Mouse (Mus musculus) megakaryocyte, embryonic 14.5 days (primary cell): ENCODE measurements around the gene Spg21. TPM values are rescaled to one million over a fixed set of nuclear protein-coding genes. Genes with fewer than 3 reads are reported as not detected.

Experiments used
- H3K27me3 ChIP-seq: replicated peaks from 2 replicates; pipeline ENCODE3; 2012; ENCODE audit warnings: inconsistent platforms
- H3K36me3 ChIP-seq: replicated peaks from 2 replicates; pipeline ENCODE3; 2012; ENCODE audit warnings: low read length, inconsistent platforms, mixed read lengths
- H3K4me1 ChIP-seq: 2 replicates; pipeline ENCODE4 v1.6.1; 2012; ENCODE audit warnings: inconsistent platforms
- H3K4me3 ChIP-seq: replicated peaks from 2 replicates; pipeline ENCODE3; 2012; ENCODE audit warnings: moderate library complexity, mild to moderate bottlenecking, inconsistent platforms
- H3K9me3 ChIP-seq: 2 replicates; pipeline ENCODE4 v1.6.1; 2012; ENCODE audit warnings: inconsistent platforms
- FLI1 ChIP-seq: IDR thresholded peaks from 2 replicates; pipeline ENCODE4 v1.6.1; 2012; ENCODE audit warnings: low read length, inconsistent platforms, mixed read lengths
- GATA1 ChIP-seq: IDR thresholded peaks from 3 replicates; pipeline ENCODE4 v1.6.1; 2012; ENCODE audit warnings: mixed read lengths, low read length, inconsistent platforms, borderline replicate concordance
- polyA plus RNA-seq: library from polyadenylated mRNA; stranded (reverse); fragments of >175 nt; gene quantifications from 2 replicates; pipeline ENCODE4 v1.2.3, GENCODE M21; 2012; ENCODE audit warnings: low replicate concordance; ENCODE audit not compliant: insufficient read depth

Spg21 gene
- polyA plus RNA-seq, 1 experiment = 10.3 TPM

DNA sequence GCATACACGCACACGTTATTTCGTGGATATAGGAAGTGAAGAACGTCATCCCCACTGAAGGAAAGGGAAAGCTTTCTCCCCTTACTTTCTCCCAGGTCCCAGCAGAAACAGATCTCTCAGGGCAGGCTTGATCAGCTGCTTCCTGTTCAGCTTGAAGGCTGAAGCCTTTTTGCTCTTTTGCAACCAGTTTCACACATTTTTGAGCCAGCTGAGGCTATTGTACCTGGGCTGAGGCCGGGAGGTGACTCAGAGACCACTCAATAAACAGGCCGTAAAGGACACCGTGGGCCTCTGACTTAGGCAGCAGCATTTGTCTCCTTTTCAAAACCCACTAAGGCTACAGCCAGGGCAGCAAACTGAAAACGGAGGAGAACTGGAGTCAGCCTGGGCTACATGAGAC lies 72.2 kb downstream of the Spg21 start:
- H3K4me1 ChIP-seq = peaks cover 100% of the 10 kb centered on the region
- H3K4me3 ChIP-seq = no peak overlapping the region
- TF ChIP-seq GATA1 (no peak), FLI1 (no peak)
- no peaks in the 10 kb centered on the region for H3K9me3 ChIP-seq
- peaks cover 36% of the 10 kb centered on the region for H3K36me3 ChIP-seq
- no peaks in the 10 kb centered on the region for H3K27me3 ChIP-seq

- H3K27me3 ChIP-seq = no peaks in the 10 kb centered on the region
- peaks cover 100% of the 10 kb centered on the region for H3K4me1 ChIP-seq
- no peak for TF ChIP-seq FLI1
- TF ChIP-seq GATA1 = no peak
- peak overlapping the region; percentile 65 for H3K4me3 ChIP-seq
- peaks cover 40% of the 10 kb centered on the region for H3K36me3 ChIP-seq
- H3K9me3 ChIP-seq = no peaks in the 10 kb centered on the region
Measured at GRCm38 (mm10) chr9:65534111-65534510, 73.4 kb downstream of the Spg21 start.

DNA sequence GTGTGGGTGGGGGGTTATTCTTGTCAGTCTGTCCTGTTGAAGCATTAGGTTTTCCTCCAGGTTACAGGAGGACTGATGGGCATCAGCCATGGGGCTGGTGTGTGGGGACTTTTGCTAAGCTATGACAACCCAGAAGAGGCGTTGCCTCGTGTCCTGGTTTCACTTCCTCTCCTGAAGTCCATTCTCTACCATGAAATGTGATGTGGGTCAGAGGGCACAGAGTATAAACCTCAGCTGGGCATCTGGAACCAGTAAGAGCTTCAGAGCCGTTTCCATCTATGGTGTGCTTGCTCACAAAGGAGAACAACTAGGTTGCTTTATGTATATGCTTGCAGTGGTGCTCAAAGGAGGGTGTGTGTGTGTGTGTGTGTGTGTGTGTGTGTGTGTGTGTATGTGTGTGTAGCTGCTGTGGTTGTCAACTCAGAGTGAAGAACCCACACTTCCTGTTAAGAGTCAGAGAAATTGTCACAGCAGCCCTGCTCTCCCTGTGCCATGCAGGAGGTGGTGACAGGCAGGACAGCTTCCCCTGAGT lies 74.5 kb downstream of the Spg21 start:
- Histone ChIP-seq H3K27me3 (no peaks in the 10 kb centered on the region), H3K9me3 (no peaks in the 10 kb centered on the region), H3K36me3 (peaks cover 43% of the 10 kb centered on the region), H3K4me1 (peaks cover 100% of the 10 kb centered on the region), H3K4me3 (no peak overlapping the region)
- TF ChIP-seq FLI1 = no peak
- TF ChIP-seq GATA1 = no peak

GRCm38 (mm10) chr9:65535789-65536469 lies 75.2 kb downstream of the Spg21 start:
- Histone ChIP-seq H3K4me1 (peaks cover 100% of the 10 kb centered on the region), H3K36me3 (peaks cover 45% of the 10 kb centered on the region), H3K4me3 (peak overlapping the region; percentile 70), H3K9me3 (no peaks in the 10 kb centered on the region), H3K27me3 (no peaks in the 10 kb centered on the region)
- no peak for TF ChIP-seq FLI1
- TF ChIP-seq GATA1 = no peak

- peak overlapping the region; percentile 70 for H3K4me3 ChIP-seq
- TF ChIP-seq GATA1 = no peak
- TF ChIP-seq FLI1 = no peak
- H3K27me3 ChIP-seq = no peaks in the 10 kb centered on the region
- no peaks in the 10 kb centered on the region for H3K9me3 ChIP-seq
- H3K4me1 ChIP-seq = peaks cover 100% of the 10 kb centered on the region
- H3K36me3 ChIP-seq = peaks cover 44% of the 10 kb centered on the region
Measured at GRCm38 (mm10) chr9:65536491-65536890, 75.7 kb downstream of the Spg21 start.

Other genes starting within 250 kb of the Spg21 start
- gene Cilp, start 195.8 kb upstream of the Spg21 start, polyA plus RNA-seq = 0.03 TPM in 1 of 2 replicates, not detected in the other
- gene Clpx, start 166.7 kb upstream of the Spg21 start, polyA plus RNA-seq = 4.8 and 6.1 TPM in 2 replicates
- gene Pdcd7, start 114.8 kb upstream of the Spg21 start, polyA plus RNA-seq = 7.3 and 14.5 TPM in 2 replicates
- 0.28 and 4.7 TPM in 2 replicates for gene Ubap1l, start 99.9 kb upstream of the Spg21 start, polyA plus RNA-seq
- not detected in 2 replicates for gene Kbtbd13, start 69.3 kb upstream of the Spg21 start, polyA plus RNA-seq
- not detected in 2 replicates for gene Rasl12, start 62.4 kb upstream of the Spg21 start, polyA plus RNA-seq
- gene Slc51b, start 38.0 kb upstream of the Spg21 start, polyA plus RNA-seq = not detected in 2 replicates
- 4.8 and 6.3 TPM in 2 replicates for gene Mtfmt, start 25.2 kb upstream of the Spg21 start, polyA plus RNA-seq
- gene Ankdd1a, start 59.2 kb downstream of the Spg21 start, polyA plus RNA-seq = 2.0 TPM in 1 of 2 replicates, not detected in the other
- 198 and 329 TPM in 2 replicates for gene Plekho2, start 119.1 kb downstream of the Spg21 start, polyA plus RNA-seq
- gene Pif1, start 126.2 kb downstream of the Spg21 start, polyA plus RNA-seq = 3.9 and 6.9 TPM in 2 replicates
- 500 and 536 TPM in 2 replicates for gene Rbpms2, start 168.7 kb downstream of the Spg21 start, polyA plus RNA-seq
- 27.7 and 31.8 TPM in 2 replicates for gene Oaz2, start 207.1 kb downstream of the Spg21 start, polyA plus RNA-seq